Mouse (Mus musculus) lung, embryonic 16.5 days (tissue): ENCODE data around the gene Lrfn3. TPM values are rescaled to one million over a fixed set of nuclear protein-coding genes. Genes with fewer than 3 reads are reported as not detected.

Experiments
- ATAC-seq: fragments of 200-750 bp; cut with Nextera tagmentation; 2 replicates; pipeline ENCODE4 v1.8.0; 2017; ENCODE audit warnings: low read depth, mild to moderate bottlenecking, moderate library complexity
- H3K27ac ChIP-seq: fragments of 300-500 bp; sonication (generic); 2 replicates; pipeline ENCODE4 v1.5.1; 2014; ENCODE audit warnings: mild to moderate bottlenecking, control low read depth, low read length
- H3K27me3 ChIP-seq: fragments of 300-500 bp; sonication (generic); 2 replicates; pipeline ENCODE4 v1.6.1; 2014; ENCODE audit warnings: low read depth, low read length, mixed read lengths; ENCODE audit not compliant: control insufficient read depth, insufficient read depth
- H3K36me3 ChIP-seq: fragments of 300-500 bp; sonication (generic); 2 replicates; pipeline ENCODE4 v1.6.1; 2014; ENCODE audit warnings: low read length; ENCODE audit not compliant: control insufficient read depth, insufficient read depth
- H3K4me1 ChIP-seq: fragments of 300-500 bp; sonication (generic); replicated peaks from 2 replicates; pipeline ENCODE4 v1.6.1; 2014; ENCODE audit warnings: low read length, mixed read lengths; ENCODE audit not compliant: control insufficient read depth, insufficient read depth
- H3K4me2 ChIP-seq: fragments of 300-500 bp; sonication (generic); 2 replicates; pipeline ENCODE4 v1.6.1; 2014; ENCODE audit warnings: low read depth, low read length, control low read depth
- H3K4me3 ChIP-seq: fragments of 300-500 bp; sonication (generic); 2 replicates; pipeline ENCODE4 v1.5.1; 2014; ENCODE audit warnings: mild to moderate bottlenecking, low read length, control low read depth
- H3K9ac ChIP-seq: fragments of 300-500 bp; sonication (generic); 2 replicates; pipeline ENCODE4 v1.6.1; 2014; ENCODE audit warnings: low read length, control low read depth
- H3K9me3 ChIP-seq: fragments of 300-500 bp; sonication (generic); 2 replicates; pipeline ENCODE4 v1.6.1; 2016; ENCODE audit warnings: low read length; ENCODE audit not compliant: control insufficient read depth
- WGBS: fragments of 180-500 bp; shearing (Covaris S2); extraction: QIAGEN DNeasy Blood & Tissue Kit; methylation state at CpG from one replicate; pipeline ENCODE4 v1.1.7; 2014; 5-methylcytosine and 5-hydroxymethylcytosine counted together
- polyA plus RNA-seq: library from polyadenylated mRNA; unstranded; fragments of >200 nt; fragmentation: Nextera tagmentation; extraction: Ambion mirVana; gene quantifications from 2 replicates; pipeline ENCODE4 v1.2.1, GENCODE M21; 2015

Gene Lrfn3
- 3.5 and 3.9 TPM in 2 replicates for polyA plus RNA-seq

GRCm38 (mm10) chr7:30362652-30363343 lies at the start of gene Lrfn3:
Gene Lrfn3, minus strand, starts transcription at chr7:30362772.
- Histone ChIP-seq H3K4me3 (peak within 1 kb of the TSS; percentile 59), H3K9me3 (no peaks in the 10 kb centered on the region), H3K27ac (no peak within 1 kb of the TSS), H3K36me3 (peaks cover 6% of the 10 kb centered on the region), H3K4me2 (peak within 1 kb of the TSS; percentile 71), H3K27me3 (no peaks in the 10 kb centered on the region), H3K9ac (peak within 1 kb of the TSS; percentile 78), H3K4me1 (peaks cover 9% of the 10 kb centered on the region; the same call in 1 of the 2 replicates)
- 1% methylated on average over 47 of the region's 55 CpGs for WGBS
- ATAC-seq = peak; percentile 82

- no peaks in the 10 kb centered on the region for H3K27me3 ChIP-seq
- 63% methylated on average over 3 of the region's 3 CpGs for WGBS
- no peaks in the 10 kb centered on the region for H3K4me1 ChIP-seq
- H3K9ac ChIP-seq = no peak overlapping the region
- no peaks in the 10 kb centered on the region for H3K36me3 ChIP-seq
- H3K27ac ChIP-seq = no peak overlapping the region
- no peak for ATAC-seq
- H3K9me3 ChIP-seq = no peaks in the 10 kb centered on the region
- no peak overlapping the region for H3K4me3 ChIP-seq
- no peak overlapping the region for H3K4me2 ChIP-seq
Measured at GRCm38 (mm10) chr7:30411023-30411422, 48.5 kb upstream of the Lrfn3 start.

GRCm38 (mm10) chr7:30409789-30410188 lies 47.2 kb upstream of the Lrfn3 start:
- Histone ChIP-seq H3K4me2 (no peak overlapping the region), H3K27ac (no peak overlapping the region), H3K27me3 (no peaks in the 10 kb centered on the region), H3K4me1 (no peaks in the 10 kb centered on the region), H3K9ac (no peak overlapping the region), H3K36me3 (no peaks in the 10 kb centered on the region), H3K9me3 (no peaks in the 10 kb centered on the region), H3K4me3 (no peak overlapping the region)
- WGBS = 46% methylated on average over 2 of the region's 2 CpGs
- no peak for ATAC-seq

GRCm38 (mm10) chr7:30408639-30409038 lies 46.1 kb upstream of the Lrfn3 start:
- no peaks in the 10 kb centered on the region for H3K36me3 ChIP-seq
- no peak overlapping the region for H3K4me2 ChIP-seq
- no peak overlapping the region for H3K27ac ChIP-seq
- H3K9me3 ChIP-seq = no peaks in the 10 kb centered on the region
- H3K27me3 ChIP-seq = no peaks in the 10 kb centered on the region
- no peak for ATAC-seq
- H3K4me3 ChIP-seq = no peak overlapping the region
- no peak overlapping the region for H3K9ac ChIP-seq
- no peaks in the 10 kb centered on the region for H3K4me1 ChIP-seq
- WGBS = 73% methylated on average over 3 of the region's 3 CpGs

GRCm38 (mm10) chr7:30402343-30402742 lies 39.8 kb upstream of the Lrfn3 start:
- Histone ChIP-seq H3K27me3 (no peaks in the 10 kb centered on the region), H3K9ac (no peak overlapping the region), H3K4me2 (no peak overlapping the region), H3K36me3 (no peaks in the 10 kb centered on the region), H3K4me1 (no peaks in the 10 kb centered on the region), H3K9me3 (no peaks in the 10 kb centered on the region), H3K27ac (no peak overlapping the region), H3K4me3 (no peak overlapping the region)
- no peak for ATAC-seq
- WGBS = 57% methylated on average over 4 of the region's 4 CpGs

- H3K4me1 ChIP-seq = no peaks in the 10 kb centered on the region
- ATAC-seq = no peak
Measured at GRCm38 (mm10) chr7:30399671-30400070, 37.1 kb upstream of the Lrfn3 start.

GRCm38 (mm10) chr7:30394871-30395270 lies 32.3 kb upstream of the Lrfn3 start:
- H3K27ac ChIP-seq = peak overlapping the region; percentile 50
- no peaks in the 10 kb centered on the region for H3K4me1 ChIP-seq
- H3K9ac ChIP-seq = no peak overlapping the region
- WGBS = 33% methylated on average over 2 of the region's 2 CpGs
- no peak for ATAC-seq
- H3K4me2 ChIP-seq = no peak overlapping the region
- H3K4me3 ChIP-seq = no peak overlapping the region
- H3K9me3 ChIP-seq = no peaks in the 10 kb centered on the region
- no peaks in the 10 kb centered on the region for H3K36me3 ChIP-seq
- H3K27me3 ChIP-seq = no peaks in the 10 kb centered on the region

More at GRCm38 (mm10) chr7:30399671-30400070, 37.1 kb upstream of the Lrfn3 start:
- H3K27me3 ChIP-seq = no peaks in the 10 kb centered on the region
- no peak overlapping the region for H3K27ac ChIP-seq
- H3K4me2 ChIP-seq = no peak overlapping the region
- H3K9me3 ChIP-seq = no peaks in the 10 kb centered on the region
- no peak overlapping the region for H3K9ac ChIP-seq
- H3K36me3 ChIP-seq = no peaks in the 10 kb centered on the region
- WGBS = 52% methylated on average over 7 of the region's 7 CpGs
- H3K4me3 ChIP-seq = no peak overlapping the region

GRCm38 (mm10) chr7:30394379-30394778 lies 31.8 kb upstream of the Lrfn3 start:
- H3K27me3 ChIP-seq = no peaks in the 10 kb centered on the region
- no peaks in the 10 kb centered on the region for H3K4me1 ChIP-seq
- peak overlapping the region; percentile 65 for H3K27ac ChIP-seq
- H3K9ac ChIP-seq = no peak overlapping the region
- H3K36me3 ChIP-seq = no peaks in the 10 kb centered on the region
- H3K9me3 ChIP-seq = no peaks in the 10 kb centered on the region
- WGBS = 35% methylated on average over 11 of the region's 11 CpGs
- H3K4me2 ChIP-seq = no peak overlapping the region
- ATAC-seq = peak; percentile 84
- H3K4me3 ChIP-seq = no peak overlapping the region

GRCm38 (mm10) chr7:30393631-30394030 lies 31.1 kb upstream of the Lrfn3 start:
- peak overlapping the region; percentile 65 for H3K27ac ChIP-seq
- no peaks in the 10 kb centered on the region for H3K36me3 ChIP-seq
- H3K4me1 ChIP-seq = no peaks in the 10 kb centered on the region
- ATAC-seq = no peak
- H3K4me3 ChIP-seq = no peak overlapping the region
- no peak overlapping the region for H3K9ac ChIP-seq
- H3K9me3 ChIP-seq = no peaks in the 10 kb centered on the region
- H3K4me2 ChIP-seq = no peak overlapping the region
- WGBS = 79% methylated on average over 4 of the region's 4 CpGs
- no peaks in the 10 kb centered on the region for H3K27me3 ChIP-seq
